Mouse (Mus musculus): ENCODE measurements around the gene Wdr63. TPM values are rescaled to one million over a fixed set of nuclear protein-coding genes. Genes with fewer than 3 reads are reported as not detected.

Wdr63 gene
- 0.15 TPM in 1 of 2 replicates, not detected in the other for polyA plus RNA-seq (2014; fragmentation: Nextera tagmentation; extraction: Ambion mirVana)

DNA sequence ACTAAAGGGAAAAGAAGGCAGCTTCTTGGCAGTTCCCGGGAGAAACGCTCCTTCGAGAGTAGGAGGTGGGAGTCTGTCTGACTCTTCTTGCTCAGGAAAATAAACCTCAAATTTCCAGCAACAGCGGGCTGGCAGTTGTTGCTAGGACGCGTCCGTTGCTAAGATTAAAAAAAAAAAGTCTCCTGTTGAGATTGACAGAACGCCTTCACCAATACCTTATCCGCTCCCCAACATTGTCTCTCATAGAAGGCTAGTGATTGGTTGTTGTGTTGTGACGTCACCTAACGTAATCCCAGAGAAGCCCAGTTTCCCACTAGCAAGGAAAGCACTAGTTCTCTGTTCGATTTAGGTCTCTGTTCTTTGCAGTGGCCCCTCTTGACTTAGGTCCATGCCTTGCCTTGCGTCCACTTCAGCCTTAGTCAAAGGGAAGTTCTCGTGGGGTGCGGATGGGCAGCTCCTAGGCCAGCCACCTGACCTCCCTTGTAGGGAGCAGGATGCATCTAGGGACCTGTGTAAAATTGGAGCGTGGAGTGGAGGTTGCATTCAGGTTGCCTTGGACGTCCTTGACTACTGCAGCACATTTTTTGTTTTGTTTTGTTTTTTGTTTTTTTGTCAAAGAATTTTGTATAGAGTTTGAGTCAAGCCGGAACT, at the start of gene Wdr63:
Wdr63 (minus strand) TSS at position 210 of the 651 bp plus-strand sequence.
- H3K4me1 ChIP-seq (ENCODE audit: control insufficient read depth, insufficient read depth, low read length) = no peaks in the 10 kb centered on the region
- peak within 1 kb of the TSS; percentile 72 for H3K4me2 ChIP-seq (ENCODE audit: low read depth)
- H3K9ac ChIP-seq (ENCODE audit: low read length) = 0 out of 2 replicates have a peak within 1 kb of the TSS, but pooled peaks have one; percentile 24
- ATAC-seq (ENCODE audit: insufficient read depth, low FRiP score, low TSS enrichment) (peak; percentile 98), DNase-seq (ENCODE audit: low spot score) (peak; percentile 61)
- H3K27me3 ChIP-seq (ENCODE audit: control insufficient read depth, insufficient read depth, low read length) = no peaks in the 10 kb centered on the region
- H3K27ac ChIP-seq (ENCODE audit: low read depth, low read length) = no peak within 1 kb of the TSS
- H3K9me3 ChIP-seq (ENCODE audit: control insufficient read depth, low read length) = no peaks in the 10 kb centered on the region
- peak within 1 kb of the TSS; percentile 38 for H3K4me3 ChIP-seq (ENCODE audit: low read depth, low read length)
- no peaks in the 10 kb centered on the region for H3K36me3 ChIP-seq (ENCODE audit: control insufficient read depth, insufficient read depth, low read length)
- 15% methylated on average over 18 of the region's 18 CpGs for WGBS

DNA sequence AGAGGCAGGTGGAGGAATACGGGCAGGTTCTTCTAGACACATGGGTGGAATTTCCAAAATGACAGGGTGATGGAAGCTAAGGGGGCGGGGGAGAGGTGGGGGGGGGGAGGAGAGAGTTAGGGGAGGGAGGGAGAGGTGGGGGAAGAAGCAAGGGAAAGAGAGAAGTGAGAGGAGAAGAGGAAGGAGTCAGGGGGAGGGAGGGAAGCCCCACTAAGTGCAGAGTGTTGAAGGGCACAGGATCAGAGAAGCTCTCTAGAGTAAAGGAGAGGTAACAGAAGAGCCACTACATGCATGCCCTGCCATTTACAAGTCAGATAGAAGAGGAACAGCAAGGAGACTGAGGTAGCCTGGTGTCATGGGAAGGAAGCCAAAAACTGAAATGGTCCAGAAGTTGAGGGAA, 48.9 kb upstream of the Wdr63 start:
- no peak overlapping the region for H3K9ac ChIP-seq (ENCODE audit: low read length)
- no peak overlapping the region for H3K4me3 ChIP-seq (ENCODE audit: low read depth, low read length)
- no peak overlapping the region for H3K4me2 ChIP-seq (ENCODE audit: low read depth)
- ATAC-seq (ENCODE audit: insufficient read depth, low FRiP score, low TSS enrichment) (no peak), DNase-seq (ENCODE audit: low spot score) (no peak)
- H3K4me1 ChIP-seq (ENCODE audit: control insufficient read depth, insufficient read depth, low read length) = peaks cover 5% of the 10 kb centered on the region; the same call in 1 of the 2 replicates
- no peaks in the 10 kb centered on the region for H3K9me3 ChIP-seq (ENCODE audit: control insufficient read depth, low read length)
- H3K27ac ChIP-seq (ENCODE audit: low read depth, low read length) = no peak overlapping the region
- H3K27me3 ChIP-seq (ENCODE audit: control insufficient read depth, insufficient read depth, low read length) = no peaks in the 10 kb centered on the region
- no peaks in the 10 kb centered on the region for H3K36me3 ChIP-seq (ENCODE audit: control insufficient read depth, insufficient read depth, low read length)
- whole genome bisulfite sequencing = 87% methylated on average over 2 of the region's 2 CpGs

DNA sequence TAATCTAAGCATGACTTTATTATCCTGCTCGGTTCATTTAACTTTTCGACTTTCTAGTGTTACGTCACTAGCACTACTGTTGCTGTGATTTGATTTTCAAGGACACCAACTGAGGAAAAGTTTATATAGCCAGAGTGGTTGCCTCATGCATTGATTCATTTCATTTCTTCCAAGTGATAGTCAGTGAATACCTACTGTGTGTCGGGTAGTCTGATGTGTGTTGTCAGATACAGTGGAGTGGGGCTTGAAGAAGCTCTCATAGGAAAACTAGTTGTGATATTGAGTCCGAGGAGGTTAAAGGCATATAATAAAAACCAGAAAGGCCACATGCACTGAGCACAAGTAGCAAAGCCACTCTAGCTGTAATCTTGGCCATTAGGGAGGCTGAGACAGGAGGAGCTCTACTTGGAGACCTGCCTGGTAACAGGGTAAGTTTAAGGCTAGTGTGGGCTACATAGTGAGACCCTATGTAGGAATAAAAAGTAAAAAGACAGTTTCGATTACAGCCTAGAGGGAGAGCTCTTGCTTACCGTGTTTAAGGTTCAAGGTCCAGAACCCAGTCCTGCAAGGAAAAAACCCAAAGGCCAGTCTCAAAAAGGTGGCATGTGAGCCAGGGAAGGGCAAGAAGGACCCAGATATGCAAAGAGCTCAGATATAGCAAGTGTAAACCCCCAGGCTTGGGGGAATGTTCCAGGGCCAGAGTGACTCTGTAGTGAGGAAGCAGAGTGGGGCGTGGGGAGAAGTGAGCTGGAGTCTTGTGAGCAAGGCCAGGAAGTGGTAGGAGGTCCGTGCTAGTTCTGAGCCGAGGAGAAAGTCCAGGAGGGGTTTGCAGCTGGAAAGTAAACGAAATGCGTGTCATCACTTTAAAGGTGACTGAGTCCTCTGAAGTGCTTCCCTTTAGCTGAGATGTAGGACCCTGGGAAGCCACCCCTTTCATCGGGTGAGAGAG, 48.0 kb upstream of the Wdr63 start:
- Histone ChIP-seq H3K27me3 (ENCODE audit: control insufficient read depth, insufficient read depth, low read length) (peaks cover 3% of the 10 kb centered on the region; the same call in 1 of the 2 replicates), H3K36me3 (ENCODE audit: control insufficient read depth, insufficient read depth, low read length) (no peaks in the 10 kb centered on the region), H3K4me3 (ENCODE audit: low read depth, low read length) (no peak overlapping the region), H3K9me3 (ENCODE audit: control insufficient read depth, low read length) (no peaks in the 10 kb centered on the region), H3K4me1 (ENCODE audit: control insufficient read depth, insufficient read depth, low read length) (peaks cover 5% of the 10 kb centered on the region; the same call in 1 of the 2 replicates), H3K4me2 (ENCODE audit: low read depth) (no peak overlapping the region), H3K9ac (ENCODE audit: low read length) (no peak overlapping the region), H3K27ac (ENCODE audit: low read depth, low read length) (no peak overlapping the region)
- 80% methylated on average over 13 of the region's 13 CpGs for WGBS
- ATAC-seq (ENCODE audit: insufficient read depth, low FRiP score, low TSS enrichment) (no peak), DNase-seq (ENCODE audit: low spot score) (no peak)

DNA sequence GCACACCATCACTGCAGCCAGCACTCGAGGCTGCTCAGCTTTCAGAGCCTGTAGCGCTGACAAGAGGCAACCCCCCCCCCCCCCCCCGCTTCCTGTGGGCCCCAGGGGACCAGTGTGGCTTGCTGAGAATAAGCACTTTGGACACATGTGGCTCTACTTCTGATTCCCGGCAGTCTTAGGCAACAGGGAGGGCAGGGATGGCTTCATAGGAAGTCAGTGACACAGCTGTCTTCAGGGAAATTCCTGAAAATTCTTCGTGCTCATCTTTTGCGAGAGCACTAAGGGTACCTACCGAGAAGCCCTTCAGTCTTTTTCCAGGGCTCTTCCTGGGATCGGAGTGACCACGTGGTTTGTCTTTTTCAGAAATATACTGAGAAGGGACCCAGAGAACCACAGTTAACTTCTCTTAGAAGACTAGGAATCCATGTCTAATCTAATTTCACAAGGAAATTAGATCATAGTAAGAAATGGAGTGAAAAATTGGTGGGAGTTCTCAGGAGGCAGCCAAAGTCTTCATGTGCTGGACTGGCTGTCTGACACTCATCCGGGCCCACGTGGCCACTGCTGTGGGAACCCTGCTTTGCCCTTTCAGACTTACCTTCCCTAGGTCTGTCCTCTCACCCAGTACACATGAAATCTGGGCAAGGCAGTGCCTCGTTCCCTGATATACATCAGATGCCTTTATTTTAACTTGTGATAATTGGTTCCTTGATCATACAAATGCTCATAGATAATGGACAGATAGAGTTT, 46.1 kb upstream of the Wdr63 start:
- peaks cover 5% of the 10 kb centered on the region; the same call in 1 of the 2 replicates for H3K27me3 ChIP-seq (ENCODE audit: control insufficient read depth, insufficient read depth, low read length)
- H3K36me3 ChIP-seq (ENCODE audit: control insufficient read depth, insufficient read depth, low read length) = no peaks in the 10 kb centered on the region
- no peak overlapping the region for H3K9ac ChIP-seq (ENCODE audit: low read length)
- DNase-seq (ENCODE audit: low spot score) = peak; percentile 59
- no peak overlapping the region for H3K27ac ChIP-seq (ENCODE audit: low read depth, low read length)
- 35% methylated on average over 11 of the region's 12 CpGs for WGBS
- no peaks in the 10 kb centered on the region for H3K9me3 ChIP-seq (ENCODE audit: control insufficient read depth, low read length)
- ATAC-seq (ENCODE audit: insufficient read depth, low FRiP score, low TSS enrichment) = no peak
- H3K4me2 ChIP-seq (ENCODE audit: low read depth) = no peak overlapping the region
- H3K4me3 ChIP-seq (ENCODE audit: low read depth, low read length) = no peak overlapping the region
- H3K4me1 ChIP-seq (ENCODE audit: control insufficient read depth, insufficient read depth, low read length) = peaks cover 10% of the 10 kb centered on the region; the same call in 1 of the 2 replicates

DNA sequence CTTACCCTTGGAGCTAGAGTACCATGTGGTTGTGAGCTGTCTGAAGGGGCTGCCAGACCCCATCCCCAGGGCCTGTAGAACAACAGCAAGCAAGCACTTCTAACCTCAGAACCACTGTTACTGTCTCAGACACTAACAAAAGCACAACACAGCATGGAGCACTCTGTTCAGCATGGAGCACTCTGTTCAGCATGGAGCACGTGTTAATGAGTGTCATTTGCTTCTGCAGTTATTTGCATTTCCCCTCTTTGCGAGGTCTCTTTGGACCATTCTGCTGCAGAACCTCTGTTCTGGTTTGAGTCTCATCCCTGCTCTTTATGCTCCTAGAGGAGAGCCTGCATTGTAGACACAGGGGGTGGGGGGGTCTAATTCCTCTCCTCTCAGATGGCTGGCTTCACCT, 45.0 kb upstream of the Wdr63 start:
- H3K9ac ChIP-seq (ENCODE audit: low read length) = no peak overlapping the region
- H3K4me3 ChIP-seq (ENCODE audit: low read depth, low read length) = no peak overlapping the region
- no peak for ATAC-seq (ENCODE audit: insufficient read depth, low FRiP score, low TSS enrichment)
- WGBS = 73% methylated on average over 2 of the region's 2 CpGs
- H3K27me3 ChIP-seq (ENCODE audit: control insufficient read depth, insufficient read depth, low read length) = peaks cover 5% of the 10 kb centered on the region; the same call in 1 of the 2 replicates
- H3K27ac ChIP-seq (ENCODE audit: low read depth, low read length) = no peak overlapping the region
- no peak overlapping the region for H3K4me2 ChIP-seq (ENCODE audit: low read depth)
- no peaks in the 10 kb centered on the region for H3K36me3 ChIP-seq (ENCODE audit: control insufficient read depth, insufficient read depth, low read length)
- no peak for DNase-seq (ENCODE audit: low spot score)
- peaks cover 10% of the 10 kb centered on the region; the same call in 1 of the 2 replicates for H3K4me1 ChIP-seq (ENCODE audit: control insufficient read depth, insufficient read depth, low read length)
- H3K9me3 ChIP-seq (ENCODE audit: control insufficient read depth, low read length) = no peaks in the 10 kb centered on the region

DNA sequence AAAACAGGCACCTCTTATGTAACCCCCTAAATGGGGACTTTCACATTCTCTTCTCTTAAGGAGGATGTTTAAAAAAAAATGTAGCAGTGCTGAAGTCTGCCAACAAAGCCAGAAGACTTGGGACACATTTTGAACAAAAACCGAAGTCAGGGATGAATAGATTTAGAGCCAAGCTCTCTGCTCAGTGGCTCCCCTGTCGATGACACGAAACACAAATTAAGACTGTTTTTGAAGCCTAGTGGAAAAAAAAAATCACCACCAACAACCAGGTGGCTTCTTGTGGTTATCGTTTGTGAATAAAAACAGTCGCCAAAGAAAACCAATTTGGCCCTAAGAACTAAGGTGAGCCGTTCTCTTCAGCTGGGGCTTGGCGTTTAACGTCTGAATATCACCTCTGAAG, 44.4 kb upstream of the Wdr63 start:
- DNase-seq (ENCODE audit: low spot score) = no peak
- Histone ChIP-seq H3K4me3 (ENCODE audit: low read depth, low read length) (no peak overlapping the region), H3K36me3 (ENCODE audit: control insufficient read depth, insufficient read depth, low read length) (no peaks in the 10 kb centered on the region), H3K27ac (ENCODE audit: low read depth, low read length) (no peak overlapping the region), H3K4me2 (ENCODE audit: low read depth) (no peak overlapping the region), H3K9ac (ENCODE audit: low read length) (no peak overlapping the region), H3K9me3 (ENCODE audit: control insufficient read depth, low read length) (no peaks in the 10 kb centered on the region), H3K27me3 (ENCODE audit: control insufficient read depth, insufficient read depth, low read length) (peaks cover 5% of the 10 kb centered on the region; the same call in 1 of the 2 replicates), H3K4me1 (ENCODE audit: control insufficient read depth, insufficient read depth, low read length) (peaks cover 10% of the 10 kb centered on the region; the same call in 1 of the 2 replicates)
- no peak for ATAC-seq (ENCODE audit: insufficient read depth, low FRiP score, low TSS enrichment)
- 90% methylated on average over 8 of the region's 8 CpGs for WGBS

DNA sequence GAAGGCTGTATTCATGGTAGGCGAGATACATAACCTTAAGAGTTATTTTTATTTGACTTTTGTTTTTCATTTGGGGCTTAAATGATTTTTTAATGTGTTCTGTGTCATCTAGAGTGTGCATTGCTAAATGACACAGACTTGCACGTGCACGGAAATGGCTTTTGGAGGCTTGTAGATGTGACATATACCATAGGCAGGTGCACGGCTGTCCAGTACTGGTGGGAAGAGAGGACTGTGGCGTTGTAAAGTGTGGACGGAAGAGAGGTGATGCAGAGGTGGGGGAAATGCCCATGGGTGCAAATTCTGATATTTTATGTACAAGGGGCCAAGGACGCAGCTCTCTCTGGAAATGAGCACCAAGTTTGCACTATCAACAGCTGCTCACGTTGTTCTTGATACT, 43.8 kb upstream of the Wdr63 start:
- 89% methylated on average over 8 of the region's 8 CpGs for WGBS
- no peak for ATAC-seq (ENCODE audit: insufficient read depth, low FRiP score, low TSS enrichment)

DNA sequence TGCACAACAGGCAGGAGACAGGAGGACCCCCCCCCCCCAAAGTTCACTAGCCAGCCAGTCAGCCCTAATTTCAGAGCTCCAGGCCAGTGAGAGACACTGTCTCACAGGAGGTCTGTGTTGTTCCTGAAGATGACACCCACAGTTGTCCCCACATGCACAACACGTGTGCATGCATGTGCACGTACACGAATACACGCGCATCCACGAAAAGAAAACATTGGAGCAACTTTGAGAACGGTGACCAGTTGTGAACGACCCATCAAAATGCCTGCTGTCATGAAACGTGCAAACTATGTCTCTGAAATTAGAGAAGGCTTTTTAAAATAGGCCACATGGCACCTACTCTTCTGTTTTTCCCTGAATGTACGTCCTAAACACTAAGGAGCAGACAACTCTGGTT, 43.4 kb upstream of the Wdr63 start:
- WGBS = 90% methylated on average over 10 of the region's 10 CpGs

More for the DNA sequence above, 43.8 kb upstream of the Wdr63 start:
- Histone ChIP-seq H3K27ac (ENCODE audit: low read depth, low read length) (no peak overlapping the region), H3K4me3 (ENCODE audit: low read depth, low read length) (no peak overlapping the region), H3K9ac (ENCODE audit: low read length) (no peak overlapping the region), H3K36me3 (ENCODE audit: control insufficient read depth, insufficient read depth, low read length) (no peaks in the 10 kb centered on the region), H3K27me3 (ENCODE audit: control insufficient read depth, insufficient read depth, low read length) (peaks cover 5% of the 10 kb centered on the region; the same call in 1 of the 2 replicates), H3K4me2 (ENCODE audit: low read depth) (no peak overlapping the region), H3K4me1 (ENCODE audit: control insufficient read depth, insufficient read depth, low read length) (peaks cover 10% of the 10 kb centered on the region; the same call in 1 of the 2 replicates), H3K9me3 (ENCODE audit: control insufficient read depth, low read length) (no peaks in the 10 kb centered on the region)
- no peak for DNase-seq (ENCODE audit: low spot score)

More for the DNA sequence above, 43.4 kb upstream of the Wdr63 start:
- H3K27me3 ChIP-seq (ENCODE audit: control insufficient read depth, insufficient read depth, low read length) = peaks cover 5% of the 10 kb centered on the region; the same call in 1 of the 2 replicates
- H3K9ac ChIP-seq (ENCODE audit: low read length) = no peak overlapping the region
- H3K4me2 ChIP-seq (ENCODE audit: low read depth) = no peak overlapping the region
- ATAC-seq (ENCODE audit: insufficient read depth, low FRiP score, low TSS enrichment) (no peak), DNase-seq (ENCODE audit: low spot score) (no peak)
- H3K4me1 ChIP-seq (ENCODE audit: control insufficient read depth, insufficient read depth, low read length) = peaks cover 10% of the 10 kb centered on the region; the same call in 1 of the 2 replicates
- H3K27ac ChIP-seq (ENCODE audit: low read depth, low read length) = no peak overlapping the region
- no peaks in the 10 kb centered on the region for H3K36me3 ChIP-seq (ENCODE audit: control insufficient read depth, insufficient read depth, low read length)
- H3K4me3 ChIP-seq (ENCODE audit: low read depth, low read length) = no peak overlapping the region
- no peaks in the 10 kb centered on the region for H3K9me3 ChIP-seq (ENCODE audit: control insufficient read depth, low read length)

Data from neural tube, embryonic 11.5 days (tissue).